Mouse (Mus musculus): ENCODE results near the gene Foxe3. TPM values are rescaled to one million over a fixed set of nuclear protein-coding genes. Genes with fewer than 3 reads are reported as not detected.
"Not testable (repeated sequence)": the region's sequence is repeated elsewhere in the genome, so short reads cannot be mapped to it uniquely, and the experiment has no call there.

Gene Foxe3
- total RNA-seq (2021), result not detected
- long read RNA-seq, experiment 1, result 0 reads
- long read RNA-seq, experiment 2, result 0 reads

DNA sequence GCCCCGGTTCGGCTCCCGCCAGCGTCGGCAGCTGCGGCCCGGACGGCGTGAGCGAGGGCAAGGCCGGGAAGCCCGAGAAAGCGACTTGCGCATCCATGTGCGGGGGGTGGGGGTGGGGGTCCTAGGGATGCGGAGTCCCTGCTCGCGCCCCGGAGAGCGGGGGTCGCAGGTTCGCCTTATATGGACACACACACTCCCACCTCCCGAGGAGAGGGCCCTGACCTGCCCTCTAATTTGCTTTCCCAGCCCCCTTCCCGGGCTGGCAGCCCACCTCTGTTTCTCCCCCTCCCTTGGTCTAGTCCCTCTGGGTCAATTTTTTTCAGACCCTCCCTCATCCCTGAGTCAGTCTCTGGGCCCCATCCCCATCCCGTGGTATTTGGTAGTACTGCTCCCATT lies at the start of gene Foxe3:
Foxe3 (minus strand) TSS at position 97 of the 396 bp plus-strand sequence.
- intact Hi-C loops (cut with DNase I), result no loop called here
- Histone ChIP-seq H3K27ac (no peak within 1 kb of the TSS), H3K4me3 (0 out of 2 replicates have a peak within 1 kb of the TSS, but pooled peaks have one; percentile 7)
- DNase-seq (ENCODE audit: extremely low spot score in 1 of 2, low spot score in 2 of 2), result no peak
- TF ChIP-seq CTCF (IDR thresholded peaks at IDR 0.05), result no peak

DNA sequence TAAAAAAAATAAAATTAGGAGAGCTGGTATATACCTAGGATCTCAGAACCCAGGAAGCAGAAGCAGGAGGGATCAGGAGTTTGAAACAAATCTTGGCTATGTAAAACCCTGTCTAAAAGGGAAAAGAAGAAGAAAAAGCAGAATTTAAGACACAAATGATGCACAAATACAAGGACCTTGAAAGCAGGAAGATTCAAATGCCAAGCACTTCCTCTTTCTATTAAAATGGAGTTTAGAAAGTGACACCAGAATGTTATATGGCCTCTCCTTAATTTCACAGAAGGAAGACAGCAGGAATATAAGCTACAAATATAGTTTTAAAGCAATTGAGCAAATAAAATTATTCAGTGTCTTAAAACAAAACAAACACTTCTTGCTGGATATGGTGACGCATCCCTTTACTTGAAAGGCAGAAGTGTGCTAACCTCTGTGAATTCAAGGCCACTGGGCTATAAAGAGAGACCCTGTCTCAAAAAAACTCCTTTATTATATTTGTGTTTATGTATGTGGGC lies 47.5 kb upstream of the Foxe3 start:
- Histone ChIP-seq H3K27ac (no peak overlapping the region), H3K4me3 (no peak overlapping the region)
- intact Hi-C loops (cut with DNase I), result no loop called here
- no peak for TF ChIP-seq CTCF (IDR thresholded peaks at IDR 0.05)
- no peak for DNase-seq (ENCODE audit: extremely low spot score in 1 of 2, low spot score in 2 of 2)

DNA sequence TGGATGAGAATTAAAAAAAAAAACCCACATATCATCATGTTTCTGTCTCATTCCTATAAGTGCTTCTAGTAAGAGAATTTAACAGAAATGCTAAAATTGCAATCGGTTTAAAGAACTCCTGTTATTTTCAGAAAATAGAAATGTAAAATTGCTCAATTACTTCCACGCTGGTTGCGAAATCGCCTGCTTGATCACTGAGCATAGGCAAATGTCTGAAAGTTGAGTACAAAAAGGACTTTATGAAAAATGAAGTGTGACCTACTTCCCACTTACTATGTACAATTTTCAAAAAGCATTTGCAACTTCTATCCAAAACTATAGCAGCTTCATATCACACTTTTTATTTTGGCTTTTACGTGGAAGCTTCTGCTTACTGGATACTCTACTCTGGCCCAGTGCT lies 44.9 kb upstream of the Foxe3 start:
- DNase-seq (ENCODE audit: extremely low spot score in 1 of 2, low spot score in 2 of 2), result no peak
- intact Hi-C loops (cut with DNase I), result no loop called here
- H3K27ac ChIP-seq, result no peak overlapping the region
- no peak overlapping the region for H3K4me3 ChIP-seq
- no peak for TF ChIP-seq CTCF (IDR thresholded peaks at IDR 0.05)

DNA sequence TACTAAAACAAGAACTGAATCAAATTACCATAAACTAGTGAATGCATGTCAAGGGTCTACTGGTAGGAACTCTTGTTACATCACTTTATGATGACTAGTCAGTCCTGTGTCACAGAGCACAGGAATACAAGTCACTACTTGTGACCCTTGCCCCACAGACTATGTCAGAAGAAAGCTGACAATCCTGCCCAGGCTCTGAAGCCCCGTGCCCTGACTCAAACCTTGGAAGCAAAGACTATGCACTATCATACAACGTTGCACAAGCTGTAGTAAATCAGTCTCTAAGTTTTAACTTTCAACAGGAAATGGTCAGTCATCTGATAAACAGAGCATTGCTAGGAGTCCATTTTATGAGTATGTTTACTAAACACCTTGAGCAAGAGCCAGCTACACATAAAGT lies 35.1 kb upstream of the Foxe3 start:
- H3K27ac ChIP-seq; intact Hi-C loops (cut with DNase I); H3K4me3 ChIP-seq; DNase-seq (ENCODE audit: extremely low spot score in 1 of 2, low spot score in 2 of 2): not testable (repeated sequence)

DNA sequence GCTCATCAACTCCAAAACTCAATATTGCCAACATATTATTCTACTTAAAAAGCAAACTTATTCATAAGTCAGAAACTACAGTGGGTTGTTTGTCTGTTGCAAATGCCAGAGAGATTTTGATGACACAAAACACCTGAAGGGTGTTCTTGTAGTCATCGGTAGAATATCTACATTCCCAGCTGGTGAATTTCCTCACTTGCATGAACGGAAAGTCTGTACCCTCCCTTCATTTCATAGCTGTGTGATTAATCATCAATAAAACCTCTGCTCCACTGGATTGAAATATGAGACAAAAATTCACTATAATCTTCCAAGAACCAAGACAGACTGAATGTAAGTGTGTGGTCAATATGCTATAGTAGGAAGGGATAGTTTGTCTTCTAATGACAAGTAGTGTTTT lies 33.7 kb upstream of the Foxe3 start:
- Histone ChIP-seq H3K27ac (no peak overlapping the region), H3K4me3 (no peak overlapping the region)
- intact Hi-C loops (cut with DNase I), result no loop called here
- no peak for TF ChIP-seq CTCF (IDR thresholded peaks at IDR 0.05)
- no peak for DNase-seq (ENCODE audit: extremely low spot score in 1 of 2, low spot score in 2 of 2)

DNA sequence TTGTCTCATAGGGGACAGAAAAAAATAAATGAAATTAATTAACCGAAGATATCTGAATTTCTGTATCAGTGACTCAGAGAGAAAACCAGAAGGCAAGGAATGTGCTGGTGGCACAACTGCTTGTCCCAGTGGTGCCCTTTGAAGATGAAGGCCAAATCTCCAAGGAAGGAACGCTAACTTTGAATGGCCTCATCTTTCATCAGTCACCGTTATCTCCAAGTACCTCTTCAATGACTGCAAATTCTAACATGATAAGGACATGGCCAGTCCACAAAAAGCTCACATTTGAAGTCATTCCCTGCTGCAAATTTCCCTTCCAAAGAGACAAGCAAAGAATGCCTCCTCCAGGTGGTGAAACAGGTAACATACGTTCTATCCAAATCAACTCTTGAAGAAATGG lies 33.0 kb upstream of the Foxe3 start:
- no peak overlapping the region for H3K27ac ChIP-seq
- TF ChIP-seq CTCF (IDR thresholded peaks at IDR 0.05), result no peak
- intact Hi-C loops (cut with DNase I), result no loop called here
- no peak for DNase-seq (ENCODE audit: extremely low spot score in 1 of 2, low spot score in 2 of 2)
- H3K4me3 ChIP-seq, result no peak overlapping the region

DNA sequence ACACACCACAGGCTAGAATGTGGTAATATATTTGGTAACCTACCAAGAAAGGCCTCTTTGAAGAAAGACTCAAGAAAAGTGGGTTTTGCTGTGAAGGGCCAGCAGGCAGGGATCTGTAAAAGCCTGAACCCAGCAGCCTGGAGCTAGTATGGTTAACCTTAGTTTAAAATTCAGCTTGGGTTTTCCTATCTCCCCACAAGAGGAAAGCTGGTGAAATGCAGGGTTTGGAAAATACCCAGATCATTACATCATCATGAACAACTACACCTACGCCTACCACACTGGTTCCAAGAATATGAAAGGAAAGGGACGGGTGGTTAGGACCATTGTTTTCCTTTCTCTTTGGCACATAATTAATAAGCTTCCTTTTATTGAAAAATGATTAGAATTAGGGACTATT lies 32.4 kb upstream of the Foxe3 start:
- DNase-seq (ENCODE audit: extremely low spot score in 1 of 2, low spot score in 2 of 2), result no peak
- Histone ChIP-seq H3K4me3 (no peak overlapping the region), H3K27ac (no peak overlapping the region)
- TF ChIP-seq CTCF (IDR thresholded peaks at IDR 0.05), result no peak
- intact Hi-C loops (cut with DNase I), result no loop called here

DNA sequence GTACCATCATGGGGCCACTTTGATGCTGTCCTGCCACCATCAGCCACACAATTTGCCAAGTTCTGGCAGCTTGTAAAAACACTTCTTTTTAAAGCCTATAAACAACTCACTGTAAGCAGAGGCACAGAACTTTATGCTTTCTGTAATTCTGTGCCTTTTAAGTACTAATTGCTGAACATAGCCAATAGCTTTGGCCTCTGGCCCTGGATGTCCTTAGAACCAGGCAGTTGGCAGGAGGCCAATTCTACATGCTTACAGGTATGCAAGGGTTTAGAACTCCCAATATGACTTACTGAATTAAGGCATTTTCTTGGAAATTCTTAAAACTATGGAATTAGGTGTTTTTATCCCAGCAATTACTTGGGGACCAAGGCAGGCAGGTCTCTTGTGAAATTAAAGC lies 31.6 kb upstream of the Foxe3 start:
- Histone ChIP-seq H3K4me3 (no peak overlapping the region), H3K27ac (no peak overlapping the region)
- no peak for DNase-seq (ENCODE audit: extremely low spot score in 1 of 2, low spot score in 2 of 2)
- intact Hi-C loops (cut with DNase I), result no loop called here
- no peak for TF ChIP-seq CTCF (IDR thresholded peaks at IDR 0.05)

DNA sequence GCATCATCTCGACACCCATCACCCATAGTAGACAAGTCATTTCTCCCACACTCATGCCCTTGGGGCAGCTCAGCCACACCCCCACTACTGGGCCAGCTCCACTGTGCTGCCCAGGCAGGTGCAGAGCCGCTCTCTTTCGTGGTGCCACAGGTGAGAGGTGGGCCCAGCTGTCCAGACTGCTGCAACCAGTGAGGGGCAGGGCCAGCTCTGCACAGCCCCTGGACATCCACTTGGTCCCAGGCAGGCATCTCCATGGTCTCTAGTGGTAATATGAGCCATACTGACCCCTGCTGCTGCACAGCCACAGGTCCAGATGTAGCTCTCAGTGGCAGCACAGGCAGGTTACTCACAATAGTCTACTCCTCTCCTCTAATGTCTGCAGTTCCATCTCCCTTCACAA lies 27.4 kb upstream of the Foxe3 start:
- no peak for DNase-seq (ENCODE audit: extremely low spot score in 1 of 2, low spot score in 2 of 2)
- intact Hi-C loops (cut with DNase I), result no loop called here
- H3K27ac ChIP-seq, result no peak overlapping the region
- no peak for TF ChIP-seq CTCF (IDR thresholded peaks at IDR 0.05)
- no peak overlapping the region for H3K4me3 ChIP-seq

DNA sequence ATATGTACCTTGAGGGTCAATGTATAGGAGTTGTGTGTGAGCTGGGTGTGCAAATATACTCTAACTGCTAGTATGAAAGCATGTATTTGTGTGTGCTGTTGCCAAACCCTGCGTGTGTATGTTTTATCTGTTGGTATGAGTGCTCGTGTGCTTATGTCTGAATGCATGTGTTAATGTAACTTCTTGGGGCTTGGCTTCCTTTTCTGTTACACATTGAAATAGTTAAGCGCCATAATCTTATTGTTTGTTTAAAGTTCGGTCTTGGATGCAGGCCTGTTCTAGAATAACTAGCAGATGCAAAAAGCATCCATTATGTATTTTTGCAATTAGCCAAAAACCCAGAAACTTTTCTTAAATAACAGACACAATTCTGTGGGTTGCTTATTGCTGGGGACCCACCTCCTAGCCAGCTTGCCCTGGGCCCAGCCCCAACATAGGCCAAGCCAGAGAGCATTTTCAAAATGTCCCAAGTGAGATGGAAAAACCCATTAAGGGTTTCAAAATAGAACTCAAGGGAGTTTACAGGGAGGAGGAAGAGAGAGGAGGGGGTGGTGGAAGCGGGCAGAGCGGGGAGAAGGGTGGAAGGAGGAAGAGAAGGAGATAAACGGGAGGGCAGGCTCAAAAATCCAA lies 22.2 kb upstream of the Foxe3 start:
- intact Hi-C loops (cut with DNase I), result loop anchor here (1.0 to 5.0 kb wide), 4 partner anchors 31 to 646 kb away; no protein-coding TSS in a partner anchor
- DNase-seq (ENCODE audit: extremely low spot score in 1 of 2, low spot score in 2 of 2), result no peak
- Histone ChIP-seq H3K4me3 (no peak overlapping the region), H3K27ac (no peak overlapping the region)
- no peak for TF ChIP-seq CTCF (IDR thresholded peaks at IDR 0.05)

DNA sequence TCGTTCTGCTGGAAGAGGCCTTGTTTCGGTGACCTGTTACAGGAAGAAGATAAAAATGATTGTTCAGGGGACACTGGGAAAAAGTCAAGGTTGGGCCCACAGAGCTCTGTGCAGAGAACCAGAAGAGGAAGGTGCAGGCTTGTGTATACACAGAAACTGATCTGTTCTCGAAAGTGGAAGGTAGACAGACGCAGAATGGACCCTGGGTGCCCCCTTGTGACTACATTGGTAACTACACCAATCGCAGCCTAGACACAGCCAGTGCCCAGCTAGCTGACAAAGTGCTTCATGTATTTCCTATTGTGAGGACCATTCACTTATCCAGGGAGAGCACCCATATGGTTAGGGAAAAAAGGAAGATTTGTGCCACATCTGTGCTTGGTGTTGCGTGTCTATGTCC lies 21.6 kb upstream of the Foxe3 start:
- Histone ChIP-seq H3K4me3 (no peak overlapping the region), H3K27ac (no peak overlapping the region)
- DNase-seq (ENCODE audit: extremely low spot score in 1 of 2, low spot score in 2 of 2), result peak; percentile 77 to 91
- peak; percentile 93 for TF ChIP-seq CTCF (IDR thresholded peaks at IDR 0.05)
- intact Hi-C loops (cut with DNase I), result loop anchor here (1.0 to 5.0 kb wide), 4 partner anchors 30 to 645 kb away; no protein-coding TSS in a partner anchor

DNA sequence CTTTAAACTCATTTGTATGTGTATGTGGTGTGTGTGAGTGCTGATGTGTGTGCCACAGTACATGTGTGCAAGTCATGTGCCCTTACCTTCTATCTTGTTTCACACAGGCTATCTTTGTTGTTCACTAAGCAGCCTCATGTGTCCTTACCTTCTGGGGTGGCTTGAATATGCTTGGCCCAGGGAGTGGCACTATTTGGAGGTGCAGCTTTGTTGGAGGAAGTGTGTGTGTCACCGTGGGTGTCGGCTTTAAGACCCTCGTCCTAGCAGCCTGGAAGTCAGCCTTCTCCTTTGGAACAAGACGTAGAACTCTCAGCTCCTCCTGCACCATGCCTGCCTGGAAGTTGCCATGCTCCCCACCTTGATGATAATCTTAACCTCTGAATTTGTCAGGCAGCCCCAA lies 20.6 kb upstream of the Foxe3 start:
- no peak overlapping the region for H3K27ac ChIP-seq
- TF ChIP-seq CTCF (IDR thresholded peaks at IDR 0.05), result no peak
- no peak for DNase-seq (ENCODE audit: extremely low spot score in 1 of 2, low spot score in 2 of 2)
- intact Hi-C loops (cut with DNase I), result loop anchor here (5.0 kb wide), 1 partner anchor 644 kb away; no protein-coding TSS in a partner anchor
- no peak overlapping the region for H3K4me3 ChIP-seq

DNA sequence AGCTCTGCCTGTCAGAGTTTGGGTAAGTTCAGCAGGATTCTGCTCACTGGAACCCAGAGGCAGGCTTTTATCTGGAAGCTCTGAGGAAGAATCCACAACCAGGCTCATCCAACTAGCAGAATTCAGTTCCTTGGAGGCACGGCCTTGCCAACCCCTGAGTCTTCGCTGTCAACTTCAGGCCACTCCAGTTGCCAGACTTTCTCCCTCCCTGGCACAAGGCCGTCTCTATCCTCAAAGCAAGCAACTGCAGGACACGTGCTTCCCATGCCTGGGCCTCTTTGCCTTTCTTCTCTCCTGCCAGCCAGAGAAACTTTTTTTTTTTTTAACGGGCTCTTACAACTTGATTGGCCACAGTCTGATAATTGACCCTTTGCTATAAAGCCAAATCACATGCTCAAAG lies 19.2 kb upstream of the Foxe3 start:
- intact Hi-C loops (cut with DNase I), result loop anchor here (5.0 kb wide), 1 partner anchor 643 kb away; no protein-coding TSS in a partner anchor
- no peak for TF ChIP-seq CTCF (IDR thresholded peaks at IDR 0.05)
- H3K4me3 ChIP-seq, result no peak overlapping the region
- no peak for DNase-seq (ENCODE audit: extremely low spot score in 1 of 2, low spot score in 2 of 2)
- H3K27ac ChIP-seq, result no peak overlapping the region

Data from left cerebral cortex, adult 2 months (tissue).